Mouse (Mus musculus): ENCODE measurements around the gene Lingo3.

- TF ChIP-seq CTCF (IDR thresholded peaks at IDR 0.05; ENCODE audit: low read depth, low read length): no peak
- no peak for TF ChIP-seq GATA1 (IDR thresholded peaks at IDR 0.05; ENCODE audit: borderline replicate concordance, low read length)
- no peak for TF ChIP-seq POLR2AphosphoS5 (IDR thresholded peaks at IDR 0.05; ENCODE audit: insufficient replicate concordance, low read depth, low read length)
- no peak for TF ChIP-seq TAL1 (conservative IDR thresholded peaks at IDR 0.05; ENCODE audit: low read depth, low read length)
- TF ChIP-seq GATA2 (IDR thresholded peaks at IDR 0.05; ENCODE audit: borderline replicate concordance, low read depth, low read length): no peak
These were observed 4.7 kb upstream of the Lingo3 start for GRCm38 (mm10) chr10:80848571-80848970.

Data from G1E (cell line).